Mouse (Mus musculus): ENCODE measurements around the gene Plekha6. TPM values are rescaled to one million over a fixed set of nuclear protein-coding genes. Genes with fewer than 3 reads are reported as not detected.

Plekha6 gene
- polyA plus RNA-seq, 1 experiment from 2014 or later: 3.2 TPM

- Histone ChIP-seq H3K27me3 (replicated peaks; ENCODE audit: insufficient read depth, low read length) (no peaks in the 10 kb centered on the region), H3K9ac (replicated peaks; ENCODE audit: low read depth) (no peak overlapping the region), H3K36me3 (ENCODE audit: insufficient read depth, low read length) (no peaks in the 10 kb centered on the region), H3K27ac (ENCODE audit: low read length) (no peak overlapping the region), H3K4me2 (replicated peaks; ENCODE audit: low read depth, low read length) (no peak overlapping the region), H3K9me3 (ENCODE audit: low read length) (no peaks in the 10 kb centered on the region), H3K4me1 (ENCODE audit: insufficient read depth, low read depth, low read length) (no peaks in the 10 kb centered on the region), H3K4me3 (ENCODE audit: low read depth, low read length) (no peak overlapping the region)
- ATAC-seq: no peak
- DNase-seq (ENCODE audit: low spot score): no peak
- WGBS: 78% methylated on average over 7 of the region's 7 CpGs
- no peak for TF ChIP-seq CTCF (IDR thresholded peaks at IDR 0.05)
- no peak for TF ChIP-seq EP300 (IDR thresholded peaks at IDR 0.05)
These were observed 49.1 kb downstream of the Plekha6 start for GRCm38 (mm10) chr1:133213098-133213497.

GRCm38 (mm10) chr1:133213901-133214300 lies 49.9 kb downstream of the Plekha6 start:
- DNase-seq (ENCODE audit: low spot score): no peak
- no peak for ATAC-seq
- Histone ChIP-seq H3K4me1 (ENCODE audit: insufficient read depth, low read depth, low read length) (no peaks in the 10 kb centered on the region), H3K27me3 (replicated peaks; ENCODE audit: insufficient read depth, low read length) (no peaks in the 10 kb centered on the region), H3K27ac (ENCODE audit: low read length) (no peak overlapping the region), H3K4me2 (replicated peaks; ENCODE audit: low read depth, low read length) (no peak overlapping the region), H3K9ac (replicated peaks; ENCODE audit: low read depth) (no peak overlapping the region), H3K36me3 (ENCODE audit: insufficient read depth, low read length) (no peaks in the 10 kb centered on the region), H3K4me3 (ENCODE audit: low read depth, low read length) (no peak overlapping the region), H3K9me3 (ENCODE audit: low read length) (no peaks in the 10 kb centered on the region)
- TF ChIP-seq EP300 (IDR thresholded peaks at IDR 0.05) (no peak), CTCF (IDR thresholded peaks at IDR 0.05) (no peak)
- 96% methylated on average over 4 of the region's 4 CpGs for WGBS

GRCm38 (mm10) chr1:133214672-133215359 lies 50.8 kb downstream of the Plekha6 start:
- Histone ChIP-seq H3K4me2 (replicated peaks; ENCODE audit: low read depth, low read length) (no peak overlapping the region), H3K27me3 (replicated peaks; ENCODE audit: insufficient read depth, low read length) (no peaks in the 10 kb centered on the region), H3K9ac (replicated peaks; ENCODE audit: low read depth) (no peak overlapping the region), H3K27ac (ENCODE audit: low read length) (no peak overlapping the region), H3K36me3 (ENCODE audit: insufficient read depth, low read length) (no peaks in the 10 kb centered on the region), H3K4me1 (ENCODE audit: insufficient read depth, low read depth, low read length) (no peaks in the 10 kb centered on the region), H3K4me3 (ENCODE audit: low read depth, low read length) (no peak overlapping the region), H3K9me3 (ENCODE audit: low read length) (no peaks in the 10 kb centered on the region)
- DNase-seq (ENCODE audit: low spot score): no peak
- WGBS: 70% methylated on average over 7 of the region's 7 CpGs
- no peak for TF ChIP-seq CTCF (IDR thresholded peaks at IDR 0.05)
- TF ChIP-seq EP300 (IDR thresholded peaks at IDR 0.05): no peak
- ATAC-seq: no peak

DNA sequence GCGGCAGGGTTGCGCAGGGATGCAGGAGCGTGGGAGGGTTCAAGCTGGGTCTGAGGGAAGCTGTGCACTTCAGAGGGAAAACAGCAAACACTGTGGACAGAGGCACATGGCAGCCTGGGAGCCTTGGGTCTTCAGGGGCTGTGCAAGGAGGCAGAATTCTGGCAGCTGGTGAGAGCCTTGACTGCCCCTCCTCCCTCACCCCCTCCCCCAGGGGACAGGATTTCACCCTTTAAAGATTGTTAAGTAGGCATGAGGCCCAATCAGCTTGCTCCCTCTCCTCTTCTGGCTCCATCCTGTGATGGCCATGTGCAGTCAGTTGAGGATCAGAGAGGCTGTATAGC lies 51.3 kb downstream of the Plekha6 start:
- no peaks in the 10 kb centered on the region for H3K9me3 ChIP-seq (ENCODE audit: low read length)
- 86% methylated on average over 3 of the region's 3 CpGs for WGBS
- H3K27ac ChIP-seq (ENCODE audit: low read length): no peak overlapping the region
- no peak overlapping the region for H3K9ac ChIP-seq (replicated peaks; ENCODE audit: low read depth)
- no peaks in the 10 kb centered on the region for H3K36me3 ChIP-seq (ENCODE audit: insufficient read depth, low read length)
- DNase-seq (ENCODE audit: low spot score) (no peak), ATAC-seq (no peak)
- H3K4me3 ChIP-seq (ENCODE audit: low read depth, low read length): no peak overlapping the region
- TF ChIP-seq EP300 (IDR thresholded peaks at IDR 0.05) (no peak), CTCF (IDR thresholded peaks at IDR 0.05) (no peak)
- no peaks in the 10 kb centered on the region for H3K27me3 ChIP-seq (replicated peaks; ENCODE audit: insufficient read depth, low read length)
- no peaks in the 10 kb centered on the region for H3K4me1 ChIP-seq (ENCODE audit: insufficient read depth, low read depth, low read length)
- H3K4me2 ChIP-seq (replicated peaks; ENCODE audit: low read depth, low read length): no peak overlapping the region

GRCm38 (mm10) chr1:133215753-133216152 lies 51.7 kb downstream of the Plekha6 start:
- Histone ChIP-seq H3K4me1 (ENCODE audit: insufficient read depth, low read depth, low read length) (no peaks in the 10 kb centered on the region), H3K27ac (ENCODE audit: low read length) (no peak overlapping the region), H3K4me3 (ENCODE audit: low read depth, low read length) (no peak overlapping the region), H3K27me3 (replicated peaks; ENCODE audit: insufficient read depth, low read length) (no peaks in the 10 kb centered on the region), H3K4me2 (replicated peaks; ENCODE audit: low read depth, low read length) (no peak overlapping the region), H3K9ac (replicated peaks; ENCODE audit: low read depth) (no peak overlapping the region), H3K9me3 (ENCODE audit: low read length) (no peaks in the 10 kb centered on the region), H3K36me3 (ENCODE audit: insufficient read depth, low read length) (no peaks in the 10 kb centered on the region)
- no peak for ATAC-seq
- WGBS: 73% methylated on average over 10 of the region's 10 CpGs
- no peak for DNase-seq (ENCODE audit: low spot score)
- no peak for TF ChIP-seq EP300 (IDR thresholded peaks at IDR 0.05)
- TF ChIP-seq CTCF (IDR thresholded peaks at IDR 0.05): no peak

DNA sequence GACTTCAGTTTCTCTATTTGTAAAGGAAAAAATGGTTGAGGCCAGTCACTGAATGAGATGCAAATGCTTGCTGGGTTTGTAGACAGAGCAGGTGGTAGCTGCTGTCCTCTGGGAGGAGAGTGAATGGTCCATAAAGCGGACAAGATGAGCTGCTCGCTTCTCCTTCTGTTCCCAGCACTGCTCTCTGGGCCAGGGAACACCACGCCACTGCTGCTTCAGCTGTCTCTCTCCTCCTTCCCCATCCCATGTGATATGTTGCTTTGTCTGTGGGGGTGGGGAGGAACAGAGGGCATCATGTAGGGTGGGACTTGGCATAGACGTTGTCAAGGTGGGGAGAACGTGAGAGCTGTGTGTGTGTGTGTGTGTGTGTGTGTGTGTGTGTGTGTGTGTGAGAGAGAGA lies 53.0 kb downstream of the Plekha6 start:
- Histone ChIP-seq H3K4me3 (ENCODE audit: low read depth, low read length) (no peak overlapping the region), H3K36me3 (ENCODE audit: insufficient read depth, low read length) (no peaks in the 10 kb centered on the region), H3K4me2 (replicated peaks; ENCODE audit: low read depth, low read length) (no peak overlapping the region), H3K9me3 (ENCODE audit: low read length) (no peaks in the 10 kb centered on the region), H3K4me1 (ENCODE audit: insufficient read depth, low read depth, low read length) (no peaks in the 10 kb centered on the region), H3K27ac (ENCODE audit: low read length) (no peak overlapping the region), H3K9ac (replicated peaks; ENCODE audit: low read depth) (no peak overlapping the region), H3K27me3 (replicated peaks; ENCODE audit: insufficient read depth, low read length) (no peaks in the 10 kb centered on the region)
- TF ChIP-seq EP300 (IDR thresholded peaks at IDR 0.05) (no peak), CTCF (IDR thresholded peaks at IDR 0.05) (no peak)
- DNase-seq (ENCODE audit: low spot score): no peak
- no peak for ATAC-seq
- WGBS: 68% methylated on average over 5 of the region's 5 CpGs

GRCm38 (mm10) chr1:133219106-133219505 lies 55.1 kb downstream of the Plekha6 start:
- H3K27me3 ChIP-seq (replicated peaks; ENCODE audit: insufficient read depth, low read length): no peaks in the 10 kb centered on the region
- no peak overlapping the region for H3K9ac ChIP-seq (replicated peaks; ENCODE audit: low read depth)
- TF ChIP-seq CTCF (IDR thresholded peaks at IDR 0.05) (no peak), EP300 (IDR thresholded peaks at IDR 0.05) (no peak)
- H3K4me3 ChIP-seq (ENCODE audit: low read depth, low read length): no peak overlapping the region
- H3K36me3 ChIP-seq (ENCODE audit: insufficient read depth, low read length): no peaks in the 10 kb centered on the region
- H3K27ac ChIP-seq (ENCODE audit: low read length): no peak overlapping the region
- DNase-seq (ENCODE audit: low spot score) (no peak), ATAC-seq (no peak)
- WGBS: 47% methylated on average over 1 of the region's 1 CpGs
- no peaks in the 10 kb centered on the region for H3K4me1 ChIP-seq (ENCODE audit: insufficient read depth, low read depth, low read length)
- no peaks in the 10 kb centered on the region for H3K9me3 ChIP-seq (ENCODE audit: low read length)
- H3K4me2 ChIP-seq (replicated peaks; ENCODE audit: low read depth, low read length): no peak overlapping the region

Data from lung, postnatal 0 days (tissue).